ENCODE assay signal across 8 mouse cellular contexts in the genomic region with DNA sequence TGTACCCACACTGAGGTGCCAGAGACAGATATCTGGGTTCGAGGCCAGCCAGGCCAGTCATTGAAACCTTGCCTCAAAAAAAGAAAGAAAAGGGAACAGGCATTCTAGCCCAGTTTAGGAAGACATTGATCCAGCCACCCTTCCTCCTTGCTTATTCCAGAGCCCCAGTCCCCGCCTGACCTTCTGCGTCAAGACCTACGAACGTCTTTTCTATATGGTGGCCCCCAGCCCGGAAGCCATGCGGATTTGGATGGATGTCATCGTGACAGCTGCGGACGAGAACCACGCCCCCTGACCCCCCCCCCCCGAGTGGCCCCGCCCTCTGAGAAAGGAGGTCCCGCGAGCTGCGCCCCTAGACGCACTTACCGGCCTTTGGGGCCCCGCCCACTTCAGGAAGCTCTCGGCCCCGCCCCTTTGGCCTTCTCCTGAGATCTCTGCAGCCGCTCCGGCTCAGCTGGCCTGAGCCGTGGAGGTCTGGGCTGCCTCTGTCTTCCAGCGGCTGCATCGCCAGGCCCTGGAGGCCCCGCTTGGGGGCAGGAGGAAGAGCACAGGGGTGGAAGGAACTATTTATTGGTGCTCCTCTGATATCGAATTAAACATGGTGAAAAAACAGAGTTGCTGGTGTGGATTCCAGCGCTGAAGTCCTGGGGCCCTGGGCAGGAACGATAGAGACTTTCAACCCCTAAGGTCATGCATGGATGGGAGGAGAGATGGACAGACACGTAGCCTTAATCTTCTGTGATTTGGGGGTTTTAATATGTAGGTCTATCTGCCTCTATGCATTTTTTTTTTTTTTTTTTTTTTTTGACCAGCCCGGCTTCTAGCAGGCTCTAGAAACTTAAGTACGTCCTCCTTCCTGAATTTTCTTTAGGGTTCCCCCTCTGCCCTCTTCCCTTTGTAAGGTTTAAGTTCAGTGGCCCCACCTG. TPM values are rescaled to one million over a fixed set of nuclear protein-coding genes. Genes with fewer than 3 reads are reported as not detected.
A peak's percentile ranks its signal among the peaks of the same experiment; 100 is the strongest.
DNase-seq lines count a peak whose midpoint lies in the region; ATAC-seq and TF ChIP-seq lines count a peak whose summit lies in the region.

No protein-coding gene starts in this region.

- no peaks in the 10 kb centered on the region; the same call in 1 of the 2 replicates for H3K4me1 ChIP-seq in embryonic facial prominence, embryonic 14.5 days (ENCODE audit: control insufficient read depth, insufficient read depth, low read length)
- no peaks in the 10 kb centered on the region; the same call in 1 of the 2 replicates for H3K4me1 ChIP-seq in heart, embryonic 12.5 days (replicated peaks)
- H3K4me1 ChIP-seq in kidney, embryonic 15.5 days = peaks cover 19% of the 10 kb centered on the region
- no peaks in the 10 kb centered on the region for H3K4me1 ChIP-seq in lung, embryonic 14.5 days (ENCODE audit: insufficient read depth)

- H3K27ac ChIP-seq in embryonic facial prominence, embryonic 14.5 days (replicated peaks; ENCODE audit: low read depth, low read length) = 0 out of 2 replicates have a peak overlapping the region, but pooled peaks have one; percentile 29
- H3K27ac ChIP-seq in heart, embryonic 12.5 days (ENCODE audit: poor library complexity, severe bottlenecking) = no peak overlapping the region
- peak overlapping the region; percentile 76 for H3K27ac ChIP-seq in kidney, embryonic 15.5 days
- peak overlapping the region; percentile 50; the same call in 1 of the 2 replicates for H3K27ac ChIP-seq in lung, embryonic 14.5 days (ENCODE audit: low read depth)

- H3K36me3 ChIP-seq in embryonic facial prominence, embryonic 14.5 days (ENCODE audit: control insufficient read depth, insufficient read depth, low read length) = no peaks in the 10 kb centered on the region
- H3K36me3 ChIP-seq in heart, embryonic 12.5 days = no peaks in the 10 kb centered on the region
- H3K36me3 ChIP-seq in kidney, embryonic 15.5 days = no peaks in the 10 kb centered on the region
- no peaks in the 10 kb centered on the region for H3K36me3 ChIP-seq in lung, embryonic 14.5 days (ENCODE audit: insufficient read depth)

- DNase-seq in 3T3-L1 (ENCODE audit: low read depth, low spot score) = peak; percentile 3
- DNase-seq in adrenal gland, adult 8-10 months = peak; percentile 88
- DNase-seq in embryonic facial prominence, embryonic 14.5 days (ENCODE audit: low spot score) = peak; percentile 94
- DNase-seq in lung, embryonic 14.5 days = peak; percentile 97
- peak; percentile 71 to 79 for DNase-seq in thymus, adult 18-20 months

- 8% methylated on average over 24 of the region's 33 CpGs for WGBS in embryonic facial prominence, embryonic 14.5 days
- 13% methylated on average over 27 of the region's 33 CpGs for WGBS in heart, embryonic 12.5 days
- 8% methylated on average over 33 of the region's 33 CpGs for WGBS in kidney, embryonic 15.5 days
- WGBS in lung, embryonic 14.5 days = 7% methylated on average over 33 of the region's 33 CpGs

- peak overlapping the region; percentile 34 for H3K4me3 ChIP-seq in embryonic facial prominence, embryonic 14.5 days (ENCODE audit: low read depth, low read length)
- peak overlapping the region; percentile 39 for H3K4me3 ChIP-seq in heart, embryonic 12.5 days
- peak overlapping the region; percentile 36 for H3K4me3 ChIP-seq in kidney, embryonic 15.5 days (replicated peaks)
- H3K4me3 ChIP-seq in lung, embryonic 14.5 days (ENCODE audit: low read depth, low read length) = peak overlapping the region; percentile 21

- TF ChIP-seq CTCF in lung, embryonic 14.5 days (IDR thresholded peaks at IDR 0.05; ENCODE audit: low read depth) = peak; percentile 17; the same call in 1 of the 2 replicates

- peak; percentile 86 for ATAC-seq in embryonic facial prominence, embryonic 14.5 days (ENCODE audit: low read depth)
- peak; percentile 85 for ATAC-seq in heart, embryonic 12.5 days (ENCODE audit: insufficient number of reproducible peaks, low FRiP score)
- ATAC-seq in kidney, embryonic 15.5 days (replicated peaks; ENCODE audit: low FRiP score) = peak; percentile 93
- peak; percentile 94 for ATAC-seq in lung, embryonic 14.5 days (ENCODE audit: insufficient read depth)
- peak; percentile 72 for ATAC-seq in neutrophil, adult 5-6 weeks (ENCODE audit: extremely low read depth, insufficient number of reproducible peaks, low FRiP score, poor library complexity, severe bottlenecking)

- no peaks in the 10 kb centered on the region for H3K27me3 ChIP-seq in embryonic facial prominence, embryonic 14.5 days (replicated peaks; ENCODE audit: control insufficient read depth, insufficient read depth, low read length)
- H3K27me3 ChIP-seq in heart, embryonic 12.5 days (replicated peaks) = peaks cover 16% of the 10 kb centered on the region
- no peaks in the 10 kb centered on the region for H3K27me3 ChIP-seq in kidney, embryonic 15.5 days
- H3K27me3 ChIP-seq in lung, embryonic 14.5 days (ENCODE audit: insufficient read depth, low read length) = no peaks in the 10 kb centered on the region

- peak overlapping the region; percentile 65 for H3K4me2 ChIP-seq in embryonic facial prominence, embryonic 14.5 days (ENCODE audit: low read depth, low read length)
- peak overlapping the region; percentile 76 for H3K4me2 ChIP-seq in heart, embryonic 12.5 days
- H3K4me2 ChIP-seq in kidney, embryonic 15.5 days = peak overlapping the region; percentile 68
- H3K4me2 ChIP-seq in lung, embryonic 14.5 days = peak overlapping the region; percentile 64

- H3K9ac ChIP-seq in embryonic facial prominence, embryonic 14.5 days (ENCODE audit: low read depth, low read length) = peak overlapping the region; percentile 62
- peak overlapping the region; percentile 71 for H3K9ac ChIP-seq in heart, embryonic 12.5 days
- H3K9ac ChIP-seq in kidney, embryonic 15.5 days = peak overlapping the region; percentile 31; the same call in 1 of the 2 replicates
- peak overlapping the region; percentile 36 for H3K9ac ChIP-seq in lung, embryonic 14.5 days

- no peaks in the 10 kb centered on the region for H3K9me3 ChIP-seq in embryonic facial prominence, embryonic 14.5 days (ENCODE audit: control insufficient read depth, low read length)
- H3K9me3 ChIP-seq in heart, embryonic 12.5 days (replicated peaks) = 0 out of 2 replicates have a peak, but pooled peaks cover 4% of the 10 kb centered on the region
- no peaks in the 10 kb centered on the region for H3K9me3 ChIP-seq in kidney, embryonic 15.5 days (replicated peaks)
- no peaks in the 10 kb centered on the region for H3K9me3 ChIP-seq in lung, embryonic 14.5 days (ENCODE audit: low read depth, low read length)

RNA-seq across cellular contexts. Expression of a gene that starts 7.4 kb away (rescaled TPM):
- total RNA-seq in adrenal gland, adult 8-10 months (2022) = under 1 TPM in 3 of 4 experiments, not detected in 1; 0.34 to 0.96 (median 0.66) TPM
- polyA plus RNA-seq in embryonic facial prominence, embryonic 14.5 days (2014; fragmentation: Nextera tagmentation; extraction: Ambion mirVana) = 24.7 TPM in 2 replicates
- polyA plus RNA-seq in heart, embryonic 12.5 days (2016; fragmentation: Nextera tagmentation; extraction: Ambion mirVana) = 0.10 and 0.15 TPM in 2 replicates
- polyA plus RNA-seq in kidney, embryonic 15.5 days (2015; fragmentation: Nextera tagmentation; extraction: Ambion mirVana) = 1.0 and 1.2 TPM in 2 replicates
- polyA plus RNA-seq in lung, embryonic 14.5 days (2014; fragmentation: Nextera tagmentation; extraction: Ambion mirVana) = 0.14 TPM in 1 of 2 replicates, not detected in the other
- total RNA-seq in neutrophil, adult 5-6 weeks (2017) = not detected in 2 replicates

RNA-seq across cellular contexts. Expression of a gene that starts 18.4 kb away (rescaled TPM):
- total RNA-seq in adrenal gland, adult 8-10 months (2022) = 10 to 100 TPM in 2 of 4 experiments, 1 to 10 TPM in 2; 6.2 to 12.9 (median 9.9) TPM
- 0.43 and 0.60 TPM in 2 replicates for polyA plus RNA-seq in embryonic facial prominence, embryonic 14.5 days (2014; fragmentation: Nextera tagmentation; extraction: Ambion mirVana)
- polyA plus RNA-seq in heart, embryonic 12.5 days (2016; fragmentation: Nextera tagmentation; extraction: Ambion mirVana) = not detected in 2 replicates
- polyA plus RNA-seq in kidney, embryonic 15.5 days (2015; fragmentation: Nextera tagmentation; extraction: Ambion mirVana) = 0.15 and 0.17 TPM in 2 replicates
- polyA plus RNA-seq in lung, embryonic 14.5 days (2014; fragmentation: Nextera tagmentation; extraction: Ambion mirVana) = 0.14 and 0.33 TPM in 2 replicates
- 13.7 and 13.9 TPM in 2 replicates for total RNA-seq in neutrophil, adult 5-6 weeks (2017)

RNA-seq across cellular contexts. Expression of a gene that starts 41.5 kb away (rescaled TPM):
- total RNA-seq in adrenal gland, adult 8-10 months (2022) = under 1 TPM; 0.20 to 0.59 (median 0.38) TPM
- polyA plus RNA-seq in embryonic facial prominence, embryonic 14.5 days (2014; fragmentation: Nextera tagmentation; extraction: Ambion mirVana) = 4.3 and 4.6 TPM in 2 replicates
- 0.69 and 1.1 TPM in 2 replicates for polyA plus RNA-seq in heart, embryonic 12.5 days (2016; fragmentation: Nextera tagmentation; extraction: Ambion mirVana)
- polyA plus RNA-seq in kidney, embryonic 15.5 days (2015; fragmentation: Nextera tagmentation; extraction: Ambion mirVana) = 4.0 and 5.5 TPM in 2 replicates
- 2.6 and 2.9 TPM in 2 replicates for polyA plus RNA-seq in lung, embryonic 14.5 days (2014; fragmentation: Nextera tagmentation; extraction: Ambion mirVana)
- not detected in 2 replicates for total RNA-seq in neutrophil, adult 5-6 weeks (2017)

RNA-seq across cellular contexts. Expression of a gene that starts 41.6 kb away (rescaled TPM):
- total RNA-seq in adrenal gland, adult 8-10 months (2022) = 10 to 100 TPM; 32.4 to 44.0 (median 39.1) TPM
- 25.5 and 25.6 TPM in 2 replicates for polyA plus RNA-seq in embryonic facial prominence, embryonic 14.5 days (2014; fragmentation: Nextera tagmentation; extraction: Ambion mirVana)
- polyA plus RNA-seq in heart, embryonic 12.5 days (2016; fragmentation: Nextera tagmentation; extraction: Ambion mirVana) = 17.6 and 19.2 TPM in 2 replicates
- 46.8 and 48.4 TPM in 2 replicates for polyA plus RNA-seq in kidney, embryonic 15.5 days (2015; fragmentation: Nextera tagmentation; extraction: Ambion mirVana)
- polyA plus RNA-seq in lung, embryonic 14.5 days (2014; fragmentation: Nextera tagmentation; extraction: Ambion mirVana) = 26.5 and 26.7 TPM in 2 replicates
- total RNA-seq in neutrophil, adult 5-6 weeks (2017) = 5.8 and 6.1 TPM in 2 replicates

RNA-seq across cellular contexts. Expression of a gene that starts 47.5 kb away (rescaled TPM):
- not detected for total RNA-seq in adrenal gland, adult 8-10 months (2022)
- polyA plus RNA-seq in embryonic facial prominence, embryonic 14.5 days (2014; fragmentation: Nextera tagmentation; extraction: Ambion mirVana) = not detected in 2 replicates
- polyA plus RNA-seq in heart, embryonic 12.5 days (2016; fragmentation: Nextera tagmentation; extraction: Ambion mirVana) = not detected in 2 replicates
- polyA plus RNA-seq in kidney, embryonic 15.5 days (2015; fragmentation: Nextera tagmentation; extraction: Ambion mirVana) = not detected in 2 replicates
- polyA plus RNA-seq in lung, embryonic 14.5 days (2014; fragmentation: Nextera tagmentation; extraction: Ambion mirVana) = not detected in 2 replicates
- total RNA-seq in neutrophil, adult 5-6 weeks (2017) = not detected in 2 replicates

Comparison
In these comparisons a context has a peak if more than half of its experiments do, and no peak if none do; other contexts are left out.
1. DNase-seq: peak in every context shown above with its lines; median percentile 97 in lung, embryonic 14.5 days; 94 in embryonic facial prominence, embryonic 14.5 days; 88 in adrenal gland, adult 8-10 months; 75 in thymus, adult 18-20 months; 3 in 3T3-L1.
2. RNA of a gene that starts 7.4 kb away (polyA plus RNA-seq): 24.7 TPM in embryonic facial prominence, embryonic 14.5 days; 1.0 to 1.2 TPM in kidney, embryonic 15.5 days, 0.14 TPM in lung, embryonic 14.5 days and 0.10 to 0.15 TPM in heart, embryonic 12.5 days; every median in the first group is over 10 times any median in the second.
3. Peak in every context shown above with its lines, with median percentiles within 50 percentile points of each other: ATAC-seq, H3K4me2 ChIP-seq, H3K4me3 ChIP-seq and H3K9ac ChIP-seq.